Mouse (Mus musculus): Measurements from ENCODE around the gene Zfp462. TPM values are rescaled to one million over a fixed set of nuclear protein-coding genes. Genes with fewer than 3 reads are reported as not detected.

The Zfp462 gene
- polyA plus RNA-seq (2012; rRNA removed), result 0.35 and 0.36 TPM in 2 replicates
- 0.05 and 0.08 TPM in 2 replicates for polyA plus RNA-seq (2014; fragmentation: Nextera tagmentation; extraction: Ambion mirVana)

GRCm38 (mm10) chr4:54944921-54945430, at the start of gene Zfp462:
Zfp462 (plus strand) TSS chr4:54945048.
- Histone ChIP-seq H3K4me1 (replicated peaks; ENCODE audit: control insufficient read depth in 2 of 2, insufficient read depth in 2 of 2, low read length in 1 of 2) (0 out of 4 replicates have a peak, but pooled peaks cover 0 to 2% of the 10 kb centered on the region in 2 experiments), H3K4me3 (ENCODE audit: insufficient read depth in 1 of 2, low read depth in 2 of 2, low read length in 2 of 2) (peak within 1 kb of the TSS; percentile 15 to 16; a peak in 3 of 4 replicates), H3K27ac (no peak within 1 kb of the TSS), H3K36me3 (replicated peaks; ENCODE audit: control insufficient read depth, insufficient read depth, low read depth) (no peaks in the 10 kb centered on the region), H3K4me2 (ENCODE audit: low read depth) (peak within 1 kb of the TSS; percentile 37), H3K9ac (replicated peaks) (no peak within 1 kb of the TSS), H3K27me3 (ENCODE audit: control insufficient read depth, insufficient read depth, low read length) (peaks cover 46% of the 10 kb centered on the region), H3K9me3 (ENCODE audit: control insufficient read depth, low read length) (no peaks in the 10 kb centered on the region)
- no peak for ATAC-seq (ENCODE audit: insufficient read depth)
- no peak for DNase-seq (ENCODE audit: low read depth in 3 of 3, low spot score in 3 of 3)
- no peak for TF ChIP-seq EP300 (IDR thresholded peaks at IDR 0.05; ENCODE audit: low read depth)
- no peak for TF ChIP-seq CTCF (IDR thresholded peaks at IDR 0.05; ENCODE audit: low read depth)
- WGBS (ENCODE audit: insufficient replicate concordance), result under 1% methylated on average over 43 of the region's 43 CpGs

- TF ChIP-seq EP300 (IDR thresholded peaks at IDR 0.05; ENCODE audit: low read depth) (no peak), CTCF (IDR thresholded peaks at IDR 0.05; ENCODE audit: low read depth) (no peak)
- ATAC-seq (ENCODE audit: insufficient read depth) (no peak), DNase-seq (ENCODE audit: low read depth in 3 of 3, low spot score in 3 of 3) (no peak)
- Histone ChIP-seq H3K36me3 (replicated peaks; ENCODE audit: control insufficient read depth, insufficient read depth, low read depth) (no peaks in the 10 kb centered on the region), H3K4me1 (replicated peaks; ENCODE audit: control insufficient read depth in 2 of 2, insufficient read depth in 2 of 2, low read length in 1 of 2) (no peaks in the 10 kb centered on the region), H3K27ac (no peak overlapping the region), H3K4me2 (ENCODE audit: low read depth) (no peak overlapping the region), H3K9ac (replicated peaks) (no peak overlapping the region), H3K27me3 (ENCODE audit: control insufficient read depth, insufficient read depth, low read length) (no peaks in the 10 kb centered on the region), H3K4me3 (ENCODE audit: insufficient read depth in 1 of 2, low read depth in 2 of 2, low read length in 2 of 2) (no peak overlapping the region), H3K9me3 (ENCODE audit: control insufficient read depth, low read length) (no peaks in the 10 kb centered on the region)
- WGBS (ENCODE audit: insufficient replicate concordance), result 78% methylated on average over 4 of the region's 4 CpGs
These were observed 48.8 kb upstream of the Zfp462 start for GRCm38 (mm10) chr4:54896017-54896416.

- DNase-seq (ENCODE audit: low read depth in 3 of 3, low spot score in 3 of 3) (no peak), ATAC-seq (ENCODE audit: insufficient read depth) (no peak)
- Histone ChIP-seq H3K4me1 (replicated peaks; ENCODE audit: control insufficient read depth in 2 of 2, insufficient read depth in 2 of 2, low read length in 1 of 2) (no peaks in the 10 kb centered on the region), H3K27me3 (ENCODE audit: control insufficient read depth, insufficient read depth, low read length) (no peaks in the 10 kb centered on the region), H3K9ac (replicated peaks) (no peak overlapping the region), H3K9me3 (ENCODE audit: control insufficient read depth, low read length) (no peaks in the 10 kb centered on the region), H3K4me2 (ENCODE audit: low read depth) (no peak overlapping the region), H3K36me3 (replicated peaks; ENCODE audit: control insufficient read depth, insufficient read depth, low read depth) (no peaks in the 10 kb centered on the region), H3K27ac (no peak overlapping the region), H3K4me3 (ENCODE audit: insufficient read depth in 1 of 2, low read depth in 2 of 2, low read length in 2 of 2) (no peak overlapping the region)
- TF ChIP-seq EP300 (IDR thresholded peaks at IDR 0.05; ENCODE audit: low read depth) (no peak), CTCF (IDR thresholded peaks at IDR 0.05; ENCODE audit: low read depth) (no peak)
- 58% methylated on average over 8 of the region's 8 CpGs for WGBS (ENCODE audit: insufficient replicate concordance)
These were observed 40.2 kb upstream of the Zfp462 start for GRCm38 (mm10) chr4:54904641-54905040.

- Histone ChIP-seq H3K9ac (replicated peaks) (no peak overlapping the region), H3K4me2 (ENCODE audit: low read depth) (no peak overlapping the region), H3K27ac (no peak overlapping the region), H3K36me3 (replicated peaks; ENCODE audit: control insufficient read depth, insufficient read depth, low read depth) (no peaks in the 10 kb centered on the region), H3K4me1 (replicated peaks; ENCODE audit: control insufficient read depth in 2 of 2, insufficient read depth in 2 of 2, low read length in 1 of 2) (no peaks in the 10 kb centered on the region), H3K4me3 (ENCODE audit: insufficient read depth in 1 of 2, low read depth in 2 of 2, low read length in 2 of 2) (no peak overlapping the region), H3K27me3 (ENCODE audit: control insufficient read depth, insufficient read depth, low read length) (no peaks in the 10 kb centered on the region), H3K9me3 (ENCODE audit: control insufficient read depth, low read length) (no peaks in the 10 kb centered on the region)
- ATAC-seq (ENCODE audit: insufficient read depth) (no peak), DNase-seq (ENCODE audit: low read depth in 3 of 3, low spot score in 3 of 3) (no peak)
- 72% methylated on average over 7 of the region's 7 CpGs for WGBS (ENCODE audit: insufficient replicate concordance)
- TF ChIP-seq EP300 (IDR thresholded peaks at IDR 0.05; ENCODE audit: low read depth) (no peak), CTCF (IDR thresholded peaks at IDR 0.05; ENCODE audit: low read depth) (no peak)
These were observed 39.4 kb upstream of the Zfp462 start for GRCm38 (mm10) chr4:54905399-54905953.

- Histone ChIP-seq H3K27ac (no peak overlapping the region), H3K36me3 (replicated peaks; ENCODE audit: control insufficient read depth, insufficient read depth, low read depth) (no peaks in the 10 kb centered on the region), H3K4me3 (ENCODE audit: insufficient read depth in 1 of 2, low read depth in 2 of 2, low read length in 2 of 2) (no peak overlapping the region), H3K4me2 (ENCODE audit: low read depth) (no peak overlapping the region), H3K27me3 (ENCODE audit: control insufficient read depth, insufficient read depth, low read length) (no peaks in the 10 kb centered on the region), H3K9me3 (ENCODE audit: control insufficient read depth, low read length) (no peaks in the 10 kb centered on the region), H3K9ac (replicated peaks) (no peak overlapping the region), H3K4me1 (replicated peaks; ENCODE audit: control insufficient read depth in 2 of 2, insufficient read depth in 2 of 2, low read length in 1 of 2) (no peaks in the 10 kb centered on the region)
- DNase-seq (ENCODE audit: low read depth in 3 of 3, low spot score in 3 of 3) (no peak), ATAC-seq (ENCODE audit: insufficient read depth) (no peak)
- TF ChIP-seq CTCF (IDR thresholded peaks at IDR 0.05; ENCODE audit: low read depth) (no peak), EP300 (IDR thresholded peaks at IDR 0.05; ENCODE audit: low read depth) (no peak)
- WGBS (ENCODE audit: insufficient replicate concordance), result 44% methylated on average over 3 of the region's 3 CpGs
These were observed 34.5 kb upstream of the Zfp462 start for GRCm38 (mm10) chr4:54910300-54910699.
